Mouse (Mus musculus) forebrain, embryonic 11.5 days (tissue): ENCODE results near the gene Sulf2. TPM values are rescaled to one million over a fixed set of nuclear protein-coding genes. Genes with fewer than 3 reads are reported as not detected.

Source experiments
- ATAC-seq: fragments of 200-750 bp; cut with Nextera tagmentation; replicated peaks from 2 replicates; pipeline ENCODE4 v1.8.0; 2017; ENCODE audit warnings: moderate TSS enrichment; ENCODE audit not compliant: low FRiP score
- DNase-seq: peaks from one replicate; pipeline ENCODE4 v3.0.0-alpha.2; 2017; ENCODE audit warnings: low spot score
- H3K27ac ChIP-seq: fragments of 300-500 bp; sonication (generic); 2 replicates; pipeline ENCODE4 v1.5.1; 2014; ENCODE audit warnings: low read depth, low read length
- H3K27me3 ChIP-seq: fragments of 300-500 bp; sonication (generic); 2 replicates; pipeline ENCODE4 v1.6.1; 2014; ENCODE audit warnings: mild to moderate bottlenecking, low read length, mixed read lengths; ENCODE audit not compliant: control insufficient read depth, insufficient read depth
- H3K36me3 ChIP-seq: fragments of 300-500 bp; sonication (generic); 2 replicates; pipeline ENCODE4 v1.6.1; 2014; ENCODE audit warnings: mild to moderate bottlenecking, low read length, moderate library complexity, mixed read lengths; ENCODE audit not compliant: control insufficient read depth, insufficient read depth
- H3K4me1 ChIP-seq: fragments of 300-500 bp; sonication (generic); replicated peaks from 2 replicates; pipeline ENCODE4 v1.6.1; 2014; ENCODE audit warnings: low read length, mixed read lengths; ENCODE audit not compliant: control insufficient read depth, insufficient read depth
- H3K4me2 ChIP-seq: fragments of 300-500 bp; sonication (generic); 2 replicates; pipeline ENCODE4 v1.6.1; 2014; ENCODE audit warnings: low read depth, mild to moderate bottlenecking, low read length, moderate library complexity, mixed read lengths; ENCODE audit not compliant: severe bottlenecking
- H3K4me3 ChIP-seq: fragments of 300-500 bp; sonication (generic); 2 replicates; pipeline ENCODE4 v1.5.1; 2014; ENCODE audit warnings: low read depth, low read length
- H3K9ac ChIP-seq: fragments of 300-500 bp; sonication (generic); 2 replicates; pipeline ENCODE4 v1.6.1; 2014; ENCODE audit warnings: low read length
- H3K9me3 ChIP-seq: fragments of 300-500 bp; sonication (generic); 2 replicates; pipeline ENCODE4 v1.6.1; 2016; ENCODE audit warnings: low read length, mixed read lengths; ENCODE audit not compliant: control insufficient read depth
- WGBS: fragments of 180-500 bp; shearing (Covaris S2); extraction: QIAGEN DNeasy Blood & Tissue Kit; methylation state at CpG from one replicate; pipeline ENCODE4 v1.1.7; 2014; 5-methylcytosine and 5-hydroxymethylcytosine counted together
- polyA plus RNA-seq: library from polyadenylated mRNA; unstranded; fragments of >200 nt; fragmentation: Nextera tagmentation; extraction: Ambion mirVana; gene quantifications from 2 replicates; pipeline ENCODE4 v1.2.1, GENCODE M21; 2014

The Sulf2 gene
- polyA plus RNA-seq, 1 experiment from 2014 or later: 97.9 TPM

GRCm38 (mm10) chr2:166125492-166126252 is 29.8 kb downstream of the Sulf2 start:
- Histone ChIP-seq H3K9me3 (no peaks in the 10 kb centered on the region), H3K9ac (no peak overlapping the region), H3K27ac (no peak overlapping the region), H3K4me3 (no peak overlapping the region), H3K4me1 (no peaks in the 10 kb centered on the region), H3K27me3 (no peaks in the 10 kb centered on the region), H3K36me3 (no peaks in the 10 kb centered on the region; the same call in 1 of the 2 replicates), H3K4me2 (no peak overlapping the region)
- 82% methylated on average over 13 of the region's 13 CpGs for WGBS
- DNase-seq: no peak
- no peak for ATAC-seq

- DNase-seq (no peak), ATAC-seq (no peak)
- Histone ChIP-seq H3K36me3 (no peaks in the 10 kb centered on the region; the same call in 1 of the 2 replicates), H3K9me3 (no peaks in the 10 kb centered on the region), H3K27ac (no peak overlapping the region), H3K4me3 (no peak overlapping the region), H3K27me3 (no peaks in the 10 kb centered on the region), H3K9ac (no peak overlapping the region), H3K4me1 (no peaks in the 10 kb centered on the region), H3K4me2 (no peak overlapping the region)
- 79% methylated on average over 1 of the region's 2 CpGs for WGBS
Observed at GRCm38 (mm10) chr2:166125033-166125432, 30.4 kb downstream of the Sulf2 start.

GRCm38 (mm10) chr2:166122781-166123180 is 32.7 kb downstream of the Sulf2 start:
- ATAC-seq: no peak
- H3K36me3 ChIP-seq: no peaks in the 10 kb centered on the region; the same call in 1 of the 2 replicates
- no peaks in the 10 kb centered on the region for H3K4me1 ChIP-seq
- H3K4me2 ChIP-seq: no peak overlapping the region
- no peak overlapping the region for H3K9ac ChIP-seq
- 86% methylated on average over 6 of the region's 6 CpGs for WGBS
- H3K4me3 ChIP-seq: no peak overlapping the region
- H3K9me3 ChIP-seq: no peaks in the 10 kb centered on the region
- DNase-seq: no peak
- H3K27ac ChIP-seq: no peak overlapping the region
- no peaks in the 10 kb centered on the region for H3K27me3 ChIP-seq

GRCm38 (mm10) chr2:166121681-166122355 is 33.6 kb downstream of the Sulf2 start:
- ATAC-seq: no peak
- H3K9me3 ChIP-seq: no peaks in the 10 kb centered on the region
- WGBS: 87% methylated on average over 14 of the region's 14 CpGs

GRCm38 (mm10) chr2:166119992-166120391 is 35.5 kb downstream of the Sulf2 start:
- H3K27ac ChIP-seq: no peak overlapping the region
- H3K9me3 ChIP-seq: no peaks in the 10 kb centered on the region
- WGBS: 92% methylated on average over 2 of the region's 2 CpGs
- no peak overlapping the region for H3K4me2 ChIP-seq
- DNase-seq (no peak), ATAC-seq (no peak)
- H3K36me3 ChIP-seq: no peaks in the 10 kb centered on the region; the same call in 1 of the 2 replicates
- no peaks in the 10 kb centered on the region for H3K4me1 ChIP-seq
- no peak overlapping the region for H3K4me3 ChIP-seq
- no peak overlapping the region for H3K9ac ChIP-seq
- H3K27me3 ChIP-seq: no peaks in the 10 kb centered on the region

More at GRCm38 (mm10) chr2:166121681-166122355, 33.6 kb downstream of the Sulf2 start:
- H3K4me3 ChIP-seq: no peak overlapping the region
- no peak overlapping the region for H3K27ac ChIP-seq
- H3K36me3 ChIP-seq: no peaks in the 10 kb centered on the region; the same call in 1 of the 2 replicates
- H3K9ac ChIP-seq: no peak overlapping the region
- H3K27me3 ChIP-seq: no peaks in the 10 kb centered on the region
- H3K4me2 ChIP-seq: no peak overlapping the region
- DNase-seq: no peak
- H3K4me1 ChIP-seq: no peaks in the 10 kb centered on the region

- ATAC-seq: no peak
- no peaks in the 10 kb centered on the region; the same call in 1 of the 2 replicates for H3K36me3 ChIP-seq
- DNase-seq: no peak
- no peak overlapping the region for H3K9ac ChIP-seq
- no peak overlapping the region for H3K4me3 ChIP-seq
- no peaks in the 10 kb centered on the region for H3K9me3 ChIP-seq
- no peak overlapping the region for H3K27ac ChIP-seq
- H3K4me2 ChIP-seq: no peak overlapping the region
- 0 out of 2 replicates have a peak, but pooled peaks cover 2% of the 10 kb centered on the region for H3K4me1 ChIP-seq
- H3K27me3 ChIP-seq: no peaks in the 10 kb centered on the region
- WGBS: 95% methylated on average over 16 of the region's 16 CpGs
Observed at GRCm38 (mm10) chr2:166116704-166117103, 38.8 kb downstream of the Sulf2 start.

- ATAC-seq (no peak), DNase-seq (no peak)
- H3K4me1 ChIP-seq: 0 out of 2 replicates have a peak, but pooled peaks cover 2% of the 10 kb centered on the region
- H3K36me3 ChIP-seq: no peaks in the 10 kb centered on the region; the same call in 1 of the 2 replicates
- whole genome bisulfite sequencing: 91% methylated on average over 7 of the region's 7 CpGs
- no peak overlapping the region for H3K27ac ChIP-seq
- no peak overlapping the region for H3K9ac ChIP-seq
- no peak overlapping the region for H3K4me2 ChIP-seq
- no peaks in the 10 kb centered on the region for H3K27me3 ChIP-seq
- H3K4me3 ChIP-seq: no peak overlapping the region
- H3K9me3 ChIP-seq: no peaks in the 10 kb centered on the region
Observed at GRCm38 (mm10) chr2:166116278-166116608, 39.2 kb downstream of the Sulf2 start.

- Histone ChIP-seq H3K27ac (no peak overlapping the region), H3K4me2 (no peak overlapping the region), H3K36me3 (no peaks in the 10 kb centered on the region; the same call in 1 of the 2 replicates), H3K4me3 (no peak overlapping the region), H3K27me3 (no peaks in the 10 kb centered on the region), H3K4me1 (0 out of 2 replicates have a peak, but pooled peaks cover 2% of the 10 kb centered on the region), H3K9me3 (no peaks in the 10 kb centered on the region), H3K9ac (no peak overlapping the region)
- 90% methylated on average over 15 of the region's 15 CpGs for WGBS
- DNase-seq (no peak), ATAC-seq (no peak)
Observed at GRCm38 (mm10) chr2:166115571-166116277, 39.7 kb downstream of the Sulf2 start.
